In the genomic region with DNA sequence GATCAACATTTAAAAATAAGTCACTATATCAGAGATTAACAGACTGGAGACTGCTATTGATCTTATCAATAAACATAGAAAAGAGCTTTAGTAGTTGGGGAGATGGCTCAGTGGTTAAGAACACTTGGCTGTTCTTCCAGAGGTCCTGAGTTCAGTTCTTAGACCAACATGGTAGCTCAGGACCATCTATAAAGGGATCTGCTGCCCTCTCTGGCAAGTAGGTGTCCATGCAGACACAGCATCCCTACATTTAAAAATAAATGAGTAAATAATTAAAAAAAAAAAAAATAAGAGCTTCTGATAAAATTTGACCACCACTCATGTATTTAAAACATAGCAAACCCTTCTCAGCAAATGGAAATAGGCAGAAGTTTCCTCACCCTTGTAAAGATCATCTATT, we compare ENCODE assay signal across 18 mouse cellular contexts.
"Had no signal": no experiment of that assay in that cellular context is flagged by ENCODE, and none has a peak within 500 bp of the region (broad histone marks: within the 10 kb centered on the region; RNA-seq: fewer than 3 reads in every experiment).

No protein-coding gene starts in this region.

- H3K4me3 ChIP-seq: left cerebral cortex, adult 2 months; liver, embryonic 15.5 days; lung, embryonic 15.5 days; midbrain, embryonic 12.5 days had no signal

- H3K4me2 ChIP-seq: liver, embryonic 15.5 days; lung, embryonic 15.5 days; midbrain, embryonic 12.5 days had no signal

- H3K27me3 ChIP-seq: liver, embryonic 15.5 days; lung, embryonic 15.5 days; midbrain, embryonic 12.5 days had no signal

- H3K27ac ChIP-seq: left cerebral cortex, adult 2 months; liver, embryonic 15.5 days; lung, embryonic 15.5 days; midbrain, embryonic 12.5 days had no signal

- ATAC-seq: midbrain, embryonic 16.5 days had no signal

- H3K4me1 ChIP-seq: liver, embryonic 15.5 days; lung, embryonic 15.5 days had no signal

- H3K9ac ChIP-seq: liver, embryonic 15.5 days; lung, embryonic 15.5 days; midbrain, embryonic 12.5 days had no signal

- H3K9me3 ChIP-seq: liver, embryonic 15.5 days; lung, embryonic 15.5 days; midbrain, embryonic 12.5 days had no signal

- DNase-seq: kidney, adult 18-20 months; kidney, adult 9 months; kidney, postnatal 14 days; kidney, postnatal 4 days; layer of hippocampus, adult 9-11 months; layer of hippocampus, postnatal 36 days; lung, adult 18-20 months; lung, postnatal 10 days; lung, postnatal 36 days; right cerebral cortex, adult 18-20 months; right cerebral cortex, postnatal 25 days; thymus, adult 18-20 months; thymus, postnatal 36 days had no signal
